Mouse (Mus musculus): Measurements from ENCODE around the gene Fam81a.

- TF ChIP-seq POLR2A (IDR thresholded peaks at IDR 0.05; ENCODE audit: extremely low read depth, insufficient read depth, low read length) (no peak), CTCF (IDR thresholded peaks at IDR 0.05; ENCODE audit: low read depth, low read length) (no peak)
Observed at GRCm38 (mm10) chr9:70042935-70043334, 99.4 kb downstream of the Fam81a start.
